Mouse (Mus musculus) small intestine, adult 2 months (tissue): Measurements from ENCODE around the gene Spred2. TPM values are rescaled to one million over a fixed set of nuclear protein-coding genes. Genes with fewer than 3 reads are reported as not detected.
A peak's percentile ranks its signal among the peaks of the same experiment; 100 is the strongest.
"Not testable (repeated sequence)": the region's sequence is repeated elsewhere in the genome, so short reads cannot be mapped to it uniquely, and the experiment has no call there.

Experiments used
- H3K27ac ChIP-seq: fragments of 200-500 bp; 2 replicates; pipeline ENCODE4 v1.5.1; 2012; ENCODE audit warnings: low read depth, low read length, control low read depth, inconsistent platforms; ENCODE audit not compliant: insufficient read depth
- H3K27me3 ChIP-seq: fragments of 200-500 bp; 2 replicates; pipeline ENCODE4 v1.6.1; 2012; ENCODE audit warnings: mild to moderate bottlenecking, moderate library complexity, low read length, inconsistent platforms; ENCODE audit not compliant: control insufficient read depth, insufficient read depth
- H3K36me3 ChIP-seq: fragments of 200-500 bp; 2 replicates; pipeline ENCODE4 v1.6.1; 2012; ENCODE audit warnings: mild to moderate bottlenecking, low read length, control low read depth, inconsistent platforms; ENCODE audit not compliant: control insufficient read depth, insufficient read depth
- H3K4me1 ChIP-seq: fragments of 200-500 bp; 2 replicates; pipeline ENCODE4 v1.6.1; 2012; ENCODE audit warnings: low read length, inconsistent platforms, mixed read lengths; ENCODE audit not compliant: control insufficient read depth, insufficient read depth, insufficient read length
- H3K4me3 ChIP-seq: fragments of 200-500 bp; 2 replicates; pipeline ENCODE4 v1.5.1; 2012; ENCODE audit warnings: low read depth, mild to moderate bottlenecking, control low read depth, inconsistent platforms, low read length, moderate library complexity
- CTCF ChIP-seq: fragments of 200-500 bp; IDR thresholded peaks from 2 replicates; pipeline ENCODE4 v1.5.1; 2012; ENCODE audit warnings: low read depth, mild to moderate bottlenecking, control low read depth, inconsistent platforms, low read length, moderate library complexity, mixed read lengths; ENCODE audit not compliant: insufficient replicate concordance, insufficient read length; ENCODE audit errors: extremely low read depth
- POLR2A ChIP-seq: fragments of 200-500 bp; IDR thresholded peaks from 2 replicates; pipeline ENCODE4 v1.6.1; 2012; ENCODE audit warnings: low read depth, mild to moderate bottlenecking, control low read depth, inconsistent platforms, low read length, moderate library complexity
- WGBS: fragments of 180-500 bp; shearing (Covaris S2); methylation state at CpG from one replicate; pipeline ENCODE4 v1.1.7; 2018; 5-methylcytosine and 5-hydroxymethylcytosine counted together
- polyA plus RNA-seq: library from polyadenylated mRNA; depleted of rRNA; stranded (reverse); fragments of >200 nt; gene quantifications from 2 replicates; pipeline ENCODE4 v1.2.3, GENCODE M21; 2012

Spred2 gene
- polyA plus RNA-seq, 1 experiment: 21.2 TPM

GRCm38 (mm10) chr11:20029014-20029413 lies 104.8 kb downstream of the Spred2 start:
- H3K4me3 ChIP-seq: no peak overlapping the region
- no peak overlapping the region for H3K27ac ChIP-seq
- H3K4me1 ChIP-seq: no peaks in the 10 kb centered on the region
- H3K36me3 ChIP-seq: peaks cover 4% of the 10 kb centered on the region; the same call in 1 of the 2 replicates
- WGBS: 85% methylated on average over 4 of the region's 4 CpGs
- TF ChIP-seq POLR2A (no peak), CTCF (no peak)
- H3K27me3 ChIP-seq: no peaks in the 10 kb centered on the region

GRCm38 (mm10) chr11:20030973-20031372 lies 106.8 kb downstream of the Spred2 start:
- H3K27me3 ChIP-seq, H3K4me1 ChIP-seq, H3K4me3 ChIP-seq, H3K36me3 ChIP-seq, H3K27ac ChIP-seq: not testable (repeated sequence)
- 90% methylated on average over 5 of the region's 5 CpGs for WGBS

- Histone ChIP-seq H3K27me3 (no peaks in the 10 kb centered on the region), H3K4me3 (no peak overlapping the region), H3K36me3 (no peaks in the 10 kb centered on the region), H3K27ac (no peak overlapping the region), H3K4me1 (peaks cover 7% of the 10 kb centered on the region)
- no peak for TF ChIP-seq POLR2A
- peak; percentile 73; the same call in 1 of the 2 replicates for TF ChIP-seq CTCF
- WGBS: 47% methylated on average over 8 of the region's 8 CpGs
These were observed 107.4 kb downstream of the Spred2 start for GRCm38 (mm10) chr11:20031536-20031935.

GRCm38 (mm10) chr11:20033541-20034160 lies 109.5 kb downstream of the Spred2 start:
- TF ChIP-seq CTCF: no peak
- no peak for TF ChIP-seq POLR2A
- H3K4me3 ChIP-seq: no peak overlapping the region
- H3K27me3 ChIP-seq: no peaks in the 10 kb centered on the region
- H3K4me1 ChIP-seq: peaks cover 7% of the 10 kb centered on the region
- WGBS: 40% methylated on average over 6 of the region's 6 CpGs
- no peak overlapping the region for H3K27ac ChIP-seq
- H3K36me3 ChIP-seq: no peaks in the 10 kb centered on the region

- 62% methylated on average over 14 of the region's 14 CpGs for WGBS
- Histone ChIP-seq H3K4me3 (no peak overlapping the region), H3K4me1 (peaks cover 7% of the 10 kb centered on the region), H3K27ac (no peak overlapping the region), H3K27me3 (no peaks in the 10 kb centered on the region), H3K36me3 (no peaks in the 10 kb centered on the region)
- TF ChIP-seq CTCF (no peak), POLR2A (no peak)
These were observed 110.3 kb downstream of the Spred2 start for GRCm38 (mm10) chr11:20034337-20034947.

- Histone ChIP-seq H3K4me3 (no peak overlapping the region), H3K4me1 (peaks cover 7% of the 10 kb centered on the region), H3K27me3 (no peaks in the 10 kb centered on the region), H3K36me3 (no peaks in the 10 kb centered on the region), H3K27ac (no peak overlapping the region)
- TF ChIP-seq POLR2A (no peak), CTCF (no peak)
- WGBS: 22% methylated on average over 11 of the region's 11 CpGs
These were observed 111.3 kb downstream of the Spred2 start for GRCm38 (mm10) chr11:20035343-20035928.

GRCm38 (mm10) chr11:20035972-20036371 lies 111.8 kb downstream of the Spred2 start:
- 85% methylated on average over 7 of the region's 7 CpGs for WGBS
- Histone ChIP-seq H3K4me1 (peaks cover 7% of the 10 kb centered on the region), H3K27ac (no peak overlapping the region), H3K27me3 (no peaks in the 10 kb centered on the region), H3K4me3 (no peak overlapping the region), H3K36me3 (no peaks in the 10 kb centered on the region)
- TF ChIP-seq CTCF: no peak
- no peak for TF ChIP-seq POLR2A

GRCm38 (mm10) chr11:20037739-20038138 lies 113.6 kb downstream of the Spred2 start:
- no peak overlapping the region for H3K4me3 ChIP-seq
- WGBS: 76% methylated on average over 4 of the region's 4 CpGs
- H3K27me3 ChIP-seq: no peaks in the 10 kb centered on the region
- H3K36me3 ChIP-seq: no peaks in the 10 kb centered on the region
- no peak overlapping the region for H3K27ac ChIP-seq
- TF ChIP-seq POLR2A (no peak), CTCF (no peak)
- H3K4me1 ChIP-seq: peaks cover 7% of the 10 kb centered on the region
